Mouse (Mus musculus) embryonic fibroblast, embryonic 13.5 days (primary cell): ENCODE measurements around the gene Tmem132b. TPM values are rescaled to one million over a fixed set of nuclear protein-coding genes. Genes with fewer than 3 reads are reported as not detected.

Experiments
- H3K27ac ChIP-seq: 2 replicates; pipeline ENCODE4 v1.5.1; 2012; ENCODE audit warnings: low read length, control low read depth, inconsistent platforms; ENCODE audit not compliant: insufficient read depth
- H3K4me1 ChIP-seq: 2 replicates; pipeline ENCODE4 v1.6.1; 2011; ENCODE audit warnings: low read length; ENCODE audit not compliant: control insufficient read depth, insufficient read depth
- H3K4me3 ChIP-seq: 2 replicates; pipeline ENCODE4 v1.5.1; 2011; ENCODE audit warnings: mild to moderate bottlenecking, control low read depth, low read length; ENCODE audit not compliant: insufficient read depth
- CTCF ChIP-seq: IDR thresholded peaks from 2 replicates; pipeline ENCODE4 v1.5.1; 2011; ENCODE audit warnings: mild to moderate bottlenecking, control low read depth, low read length, moderate library complexity, borderline replicate concordance; ENCODE audit not compliant: insufficient read depth
- POLR2A ChIP-seq: IDR thresholded peaks from 2 replicates; pipeline ENCODE4 v1.6.1; 2011; ENCODE audit warnings: low read depth, mild to moderate bottlenecking, control low read depth, low read length, moderate library complexity
- polyA plus RNA-seq: library from polyadenylated mRNA; stranded (reverse); fragments of >200 nt; gene quantifications from 2 replicates; pipeline ENCODE4 v1.2.4, GENCODE M21; 2011; ENCODE audit warnings: low read depth; ENCODE audit not compliant: missing spikeins, insufficient read length

The Tmem132b gene
- polyA plus RNA-seq, 1 experiment = 0.07 TPM

DNA sequence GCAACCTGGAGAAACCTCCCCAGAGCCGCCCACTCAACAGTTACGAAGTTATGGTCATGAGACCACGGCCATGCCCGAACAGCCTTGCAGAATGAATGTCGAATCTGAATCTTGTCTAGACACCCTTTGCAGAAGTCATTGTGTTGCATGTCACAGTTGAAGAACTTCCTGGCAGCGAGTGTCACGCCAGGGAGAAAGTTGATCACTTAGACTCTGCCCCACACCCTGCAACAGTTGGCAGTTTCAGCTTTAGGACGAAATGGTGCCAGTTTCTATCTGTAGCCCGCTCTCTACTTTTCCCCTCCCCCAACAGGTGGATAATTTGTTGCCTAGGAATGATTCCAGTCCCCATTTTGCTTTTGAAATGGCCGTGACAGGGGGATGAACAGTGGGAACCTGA lies 66.5 kb downstream of the Tmem132b start:
- H3K27ac ChIP-seq = no peak overlapping the region
- no peak overlapping the region for H3K4me3 ChIP-seq
- TF ChIP-seq POLR2A (no peak), CTCF (no peak)
- no peaks in the 10 kb centered on the region for H3K4me1 ChIP-seq

- Histone ChIP-seq H3K4me1 (no peaks in the 10 kb centered on the region), H3K4me3 (no peak overlapping the region), H3K27ac (no peak overlapping the region)
- TF ChIP-seq POLR2A (no peak), CTCF (no peak)
Measured at GRCm38 (mm10) chr5:125607146-125607545, 75.6 kb downstream of the Tmem132b start.

DNA sequence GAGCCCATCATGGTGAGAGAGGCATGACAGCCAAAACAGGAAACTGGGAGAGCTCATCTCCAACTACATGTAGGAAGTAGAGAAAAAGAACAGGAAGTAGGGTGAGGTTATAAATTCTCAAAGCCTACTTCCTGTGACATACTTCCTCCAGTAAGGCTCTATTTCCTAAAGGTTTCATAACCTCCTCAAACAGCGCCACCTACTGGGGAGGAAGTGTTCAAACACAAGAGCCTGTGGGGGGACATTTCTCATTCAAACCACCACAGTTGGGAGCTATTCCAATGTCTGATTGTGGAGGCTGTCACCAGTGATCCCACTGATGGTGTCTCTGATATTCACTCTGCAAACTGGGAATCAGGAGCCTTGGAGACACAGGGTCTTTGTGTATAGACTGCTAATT lies 78.4 kb downstream of the Tmem132b start:
- Histone ChIP-seq H3K27ac (no peak overlapping the region), H3K4me3 (no peak overlapping the region), H3K4me1 (no peaks in the 10 kb centered on the region)
- TF ChIP-seq CTCF = no peak
- TF ChIP-seq POLR2A = no peak

DNA sequence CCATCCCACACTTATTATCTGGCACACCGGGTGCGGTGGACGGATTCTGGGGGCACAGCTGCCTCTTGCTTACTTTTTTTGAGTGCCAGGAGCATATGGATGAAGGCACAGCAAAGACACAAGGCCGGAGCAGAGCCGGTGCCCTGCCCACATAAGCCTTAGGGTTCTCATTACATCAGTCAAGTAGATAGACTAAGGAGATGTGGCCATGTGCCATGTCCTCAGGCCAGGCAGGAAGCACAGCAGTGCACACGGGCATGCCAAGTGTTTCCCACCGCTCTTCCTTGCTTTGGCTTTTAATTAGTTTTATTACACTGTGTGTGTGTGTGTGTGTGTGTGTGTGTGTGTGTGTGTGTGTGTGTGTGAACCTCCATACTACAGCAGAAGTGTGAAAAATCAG lies 80.9 kb downstream of the Tmem132b start:
- H3K27ac ChIP-seq = no peak overlapping the region
- TF ChIP-seq CTCF = no peak
- TF ChIP-seq POLR2A = no peak
- H3K4me3 ChIP-seq = no peak overlapping the region
- no peaks in the 10 kb centered on the region for H3K4me1 ChIP-seq

- H3K4me1 ChIP-seq = no peaks in the 10 kb centered on the region
- no peak overlapping the region for H3K27ac ChIP-seq
- TF ChIP-seq CTCF = no peak
- TF ChIP-seq POLR2A = no peak
- no peak overlapping the region for H3K4me3 ChIP-seq
Measured at GRCm38 (mm10) chr5:125613136-125613535, 81.6 kb downstream of the Tmem132b start.

DNA sequence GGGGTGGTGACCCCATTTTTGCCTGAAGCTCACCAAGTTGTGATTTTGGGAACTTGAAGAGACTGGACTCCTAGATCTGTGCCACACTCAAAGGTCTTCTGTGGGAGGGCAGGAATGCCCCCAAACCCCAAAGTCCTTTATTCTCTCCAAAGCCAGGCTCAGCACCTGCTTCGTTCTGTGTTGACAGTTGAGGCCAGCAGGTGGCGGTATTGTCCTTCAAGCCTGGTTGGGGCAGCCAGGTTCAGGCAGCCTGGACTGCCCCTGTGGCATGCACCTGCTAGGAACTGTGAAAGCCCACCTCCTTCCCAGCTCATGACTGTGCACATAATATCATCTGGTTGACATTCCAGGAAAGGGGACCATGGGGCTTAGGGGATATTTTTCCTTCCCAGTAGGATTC lies 82.8 kb downstream of the Tmem132b start:
- H3K27ac ChIP-seq = no peak overlapping the region
- H3K4me3 ChIP-seq = no peak overlapping the region
- no peak for TF ChIP-seq CTCF
- TF ChIP-seq POLR2A = no peak
- no peaks in the 10 kb centered on the region for H3K4me1 ChIP-seq

DNA sequence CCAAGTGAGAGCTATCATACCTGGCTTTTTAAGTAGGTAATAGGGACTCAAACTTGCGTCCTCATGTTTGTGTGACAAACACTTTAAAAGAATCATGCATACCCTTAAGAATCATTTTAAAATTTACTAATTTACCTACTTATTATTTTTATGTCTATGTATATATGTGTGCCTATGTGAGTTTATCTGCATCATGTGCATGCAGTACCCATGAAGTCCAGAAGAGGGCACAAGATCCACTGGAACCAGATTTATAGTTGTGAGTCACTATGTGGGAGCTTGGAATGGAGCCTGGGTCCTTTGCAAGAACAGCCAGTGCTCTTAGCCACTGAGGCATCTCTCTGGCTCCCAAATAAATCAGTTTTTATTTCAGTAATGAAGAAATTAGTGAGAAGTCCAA lies 85.5 kb downstream of the Tmem132b start:
- Histone ChIP-seq H3K27ac (no peak overlapping the region), H3K4me1 (no peaks in the 10 kb centered on the region), H3K4me3 (no peak overlapping the region)
- TF ChIP-seq CTCF (no peak), POLR2A (no peak)

- no peak overlapping the region for H3K27ac ChIP-seq
- no peaks in the 10 kb centered on the region for H3K4me1 ChIP-seq
- TF ChIP-seq CTCF (no peak), POLR2A (no peak)
Measured at GRCm38 (mm10) chr5:125627816-125628348, 96.3 kb downstream of the Tmem132b start.

GRCm38 (mm10) chr5:125634666-125635065 lies 103.1 kb downstream of the Tmem132b start:
- TF ChIP-seq CTCF (no peak), POLR2A (no peak)
- Histone ChIP-seq H3K27ac (no peak overlapping the region), H3K4me1 (no peaks in the 10 kb centered on the region), H3K4me3 (no peak overlapping the region)

More at GRCm38 (mm10) chr5:125627816-125628348, 96.3 kb downstream of the Tmem132b start:
- no peak overlapping the region for H3K4me3 ChIP-seq

DNA sequence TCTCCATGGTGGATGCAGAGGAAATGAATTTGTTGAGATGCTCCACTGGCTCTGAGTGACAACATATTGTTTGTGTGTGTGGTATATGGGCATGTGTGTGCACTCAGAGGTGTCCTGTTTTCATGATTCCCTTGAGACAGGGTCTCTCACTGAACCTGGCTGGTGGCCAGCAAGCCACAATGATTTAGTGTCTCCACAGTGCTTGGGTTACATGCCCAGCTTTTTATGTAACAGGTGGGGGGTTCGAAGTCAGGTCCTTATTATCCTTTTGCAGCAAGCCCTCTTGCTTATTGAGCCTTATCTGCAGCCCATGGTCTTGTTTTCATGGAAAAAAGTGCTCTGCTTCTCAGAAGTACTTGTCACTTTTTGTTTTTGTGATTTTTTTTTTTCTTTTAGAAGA lies 109.4 kb downstream of the Tmem132b start:
- TF ChIP-seq POLR2A = no peak
- no peak for TF ChIP-seq CTCF
- H3K27ac ChIP-seq = no peak overlapping the region

GRCm38 (mm10) chr5:125641531-125642147 lies 110.1 kb downstream of the Tmem132b start:
- no peak overlapping the region for H3K27ac ChIP-seq
- H3K4me3 ChIP-seq = no peak overlapping the region
- no peaks in the 10 kb centered on the region for H3K4me1 ChIP-seq
- no peak for TF ChIP-seq CTCF
- TF ChIP-seq POLR2A = no peak

More for the DNA sequence above, 109.4 kb downstream of the Tmem132b start:
- H3K4me1 ChIP-seq = no peaks in the 10 kb centered on the region
- no peak overlapping the region for H3K4me3 ChIP-seq
